Mouse (Mus musculus): ENCODE data around the gene Hils1.
"Not testable (repeated sequence)": the region's sequence is repeated elsewhere in the genome, so short reads cannot be mapped to it uniquely, and the experiment has no call there.

GRCm38 (mm10) chr11:94969709-94970108, 2.3 kb downstream of the Hils1 start:
- TF ChIP-seq CTCF (IDR thresholded peaks at IDR 0.05; ENCODE audit: low read depth, low read length); GATA1 (IDR thresholded peaks at IDR 0.05; ENCODE audit: borderline replicate concordance, low read length); TAL1 (conservative IDR thresholded peaks at IDR 0.05; ENCODE audit: low read depth, low read length); POLR2AphosphoS5 (IDR thresholded peaks at IDR 0.05; ENCODE audit: insufficient replicate concordance, low read depth, low read length); GATA2 (IDR thresholded peaks at IDR 0.05; ENCODE audit: borderline replicate concordance, low read depth, low read length): not testable (repeated sequence)
